Mouse (Mus musculus) forebrain, embryonic 14.5 days (tissue): ENCODE data around the gene St3gal4. TPM values are rescaled to one million over a fixed set of nuclear protein-coding genes. Genes with fewer than 3 reads are reported as not detected.

Experiments used
- ATAC-seq: fragments of 200-750 bp; cut with Nextera tagmentation; 2 replicates; pipeline ENCODE4 v1.8.0; 2017; ENCODE audit warnings: mild to moderate bottlenecking, moderate library complexity
- DNase-seq: peaks from one replicate; pipeline ENCODE4 v3.0.0-alpha.2; 2015; ENCODE audit warnings: low spot score
- H3K27ac ChIP-seq: fragments of 300-500 bp; sonication (generic); 2 replicates; pipeline ENCODE4 v1.5.1; 2014; ENCODE audit warnings: low read depth, mild to moderate bottlenecking, control low read depth, low read length, moderate library complexity
- H3K27me3 ChIP-seq: fragments of 300-500 bp; sonication (generic); replicated peaks from 2 replicates; pipeline ENCODE4 v1.6.1; 2014; ENCODE audit warnings: low read length, control low read depth, mixed read lengths; ENCODE audit not compliant: control insufficient read depth, insufficient read depth
- H3K36me3 ChIP-seq: fragments of 300-500 bp; sonication (generic); 2 replicates; pipeline ENCODE4 v1.6.1; 2014; ENCODE audit warnings: low read length, control low read depth; ENCODE audit not compliant: control insufficient read depth, insufficient read depth
- H3K4me1 ChIP-seq: fragments of 300-500 bp; sonication (generic); 2 replicates; pipeline ENCODE4 v1.6.1; 2014; ENCODE audit warnings: antibody characterized with exemption, low read length, control low read depth; ENCODE audit not compliant: control insufficient read depth, insufficient read depth
- H3K4me2 ChIP-seq: fragments of 300-500 bp; sonication (generic); 2 replicates; pipeline ENCODE4 v1.6.1; 2014; ENCODE audit warnings: mild to moderate bottlenecking, control low read depth, low read length
- H3K4me3 ChIP-seq: fragments of 300-500 bp; sonication (generic); 2 replicates; pipeline ENCODE4 v1.5.1; 2014; ENCODE audit warnings: low read depth, low read length, control low read depth
- H3K9ac ChIP-seq: fragments of 300-500 bp; sonication (generic); 2 replicates; pipeline ENCODE4 v1.6.1; 2014; ENCODE audit warnings: mild to moderate bottlenecking, low read length, control low read depth, moderate library complexity
- H3K9me3 ChIP-seq: fragments of 300-500 bp; sonication (generic); replicated peaks from 2 replicates; pipeline ENCODE4 v1.6.1; 2016; ENCODE audit warnings: low read length, control low read depth, mixed read lengths; ENCODE audit not compliant: control insufficient read depth
- WGBS: fragments of 180-500 bp; shearing (Covaris S2); extraction: QIAGEN DNeasy Blood & Tissue Kit; methylation state at CpG from one replicate; pipeline ENCODE4 v1.1.7; 2014; 5-methylcytosine and 5-hydroxymethylcytosine counted together
- polyA plus RNA-seq: library from polyadenylated mRNA; unstranded; fragments of >200 nt; fragmentation: Nextera tagmentation; extraction: Ambion mirVana; gene quantifications from 2 replicates; pipeline ENCODE4 v1.2.1, GENCODE M21; 2014

St3gal4 gene
- polyA plus RNA-seq, 1 experiment from 2014 or later = 10.1 TPM

GRCm38 (mm10) chr9:35123456-35123803, 4.4 kb upstream of the St3gal4 start:
- Histone ChIP-seq H3K9me3 (no peaks in the 10 kb centered on the region), H3K4me2 (no peak overlapping the region), H3K9ac (no peak overlapping the region), H3K27ac (no peak overlapping the region), H3K4me1 (no peaks in the 10 kb centered on the region), H3K4me3 (no peak overlapping the region), H3K36me3 (peaks cover 21% of the 10 kb centered on the region), H3K27me3 (no peaks in the 10 kb centered on the region)
- ATAC-seq = no peak
- WGBS = 60% methylated on average over 2 of the region's 2 CpGs
- no peak for DNase-seq

GRCm38 (mm10) chr9:35122551-35123266, 3.6 kb upstream of the St3gal4 start:
- WGBS = 89% methylated on average over 5 of the region's 5 CpGs
- Histone ChIP-seq H3K4me3 (no peak overlapping the region), H3K9ac (no peak overlapping the region), H3K9me3 (no peaks in the 10 kb centered on the region), H3K4me2 (no peak overlapping the region), H3K27ac (no peak overlapping the region), H3K4me1 (peaks cover under 1% of the 10 kb centered on the region), H3K36me3 (peaks cover 21% of the 10 kb centered on the region), H3K27me3 (no peaks in the 10 kb centered on the region)
- ATAC-seq (no peak), DNase-seq (no peak)

DNA sequence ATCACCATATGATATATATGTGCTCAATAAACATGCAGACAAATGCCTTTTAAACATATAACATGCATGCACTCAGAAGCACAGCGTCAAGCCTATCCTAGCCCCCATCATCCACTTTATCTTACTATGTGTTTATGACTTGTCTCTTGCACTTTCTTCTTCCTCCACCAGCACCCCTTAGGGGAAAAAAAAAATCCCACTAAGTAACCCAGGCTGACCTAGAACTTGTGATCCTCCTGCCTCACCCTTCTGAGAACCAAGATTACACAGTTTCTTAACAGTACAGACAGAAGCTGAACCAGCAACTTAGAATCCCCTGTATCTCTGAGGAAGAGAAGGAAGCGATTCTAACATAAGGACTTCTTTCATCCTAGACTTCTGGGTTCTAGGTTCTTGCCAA, 505 bp downstream of the St3gal4 start:
- no peaks in the 10 kb centered on the region for H3K9me3 ChIP-seq
- 95% methylated on average over 2 of the region's 2 CpGs for WGBS
- no peak overlapping the region for H3K27ac ChIP-seq
- H3K27me3 ChIP-seq = no peaks in the 10 kb centered on the region
- no peak for DNase-seq
- H3K9ac ChIP-seq = no peak overlapping the region
- H3K36me3 ChIP-seq = no peaks in the 10 kb centered on the region
- peaks cover 5% of the 10 kb centered on the region for H3K4me1 ChIP-seq
- no peak overlapping the region for H3K4me3 ChIP-seq
- no peak for ATAC-seq
- no peak overlapping the region for H3K4me2 ChIP-seq

DNA sequence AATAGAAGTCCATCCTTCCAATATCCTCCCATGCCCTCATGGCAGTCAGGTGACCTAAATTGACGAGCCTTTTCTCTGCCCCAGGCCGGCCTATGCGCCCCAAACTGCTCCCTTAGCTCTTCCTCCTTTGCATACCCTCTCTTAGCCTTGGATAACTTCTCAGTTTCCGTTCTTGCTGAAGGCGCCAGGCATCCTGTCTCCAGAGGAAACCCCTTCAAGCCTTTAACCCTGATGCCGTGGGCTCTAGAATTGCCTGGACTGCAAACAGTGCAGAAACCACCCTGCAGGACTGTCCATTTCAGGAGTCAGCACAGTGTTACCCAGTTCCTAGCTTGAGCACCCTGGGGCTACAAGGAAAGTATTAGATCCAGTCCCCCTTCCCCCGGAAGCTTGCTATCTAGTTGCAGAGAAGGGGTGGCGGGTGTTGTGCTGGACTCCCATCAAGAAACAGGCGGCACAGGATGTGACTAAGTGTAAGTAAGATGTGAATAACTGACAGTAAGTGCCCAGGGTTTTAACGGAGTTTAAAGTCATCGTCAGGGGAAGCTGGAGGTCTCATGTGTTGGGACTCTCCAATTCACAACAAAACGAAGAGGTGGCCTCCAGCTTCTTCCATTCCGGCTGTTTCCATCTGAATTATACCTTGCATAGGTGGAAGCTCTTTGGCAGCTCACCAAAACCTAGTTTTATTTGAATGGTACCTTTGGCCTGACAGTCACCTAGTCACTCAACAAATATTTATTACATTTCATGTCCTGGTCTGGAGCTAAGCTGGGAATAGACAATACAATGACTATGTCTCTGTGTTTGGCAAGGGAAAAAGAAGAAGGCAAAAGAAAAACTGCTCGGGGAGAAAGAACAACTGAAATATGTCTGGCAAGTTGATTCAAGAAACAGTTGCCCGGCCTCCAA, 1.4 kb downstream of the St3gal4 start:
- peak overlapping the region; percentile 79 for H3K9ac ChIP-seq
- 36% methylated on average over 15 of the region's 15 CpGs for WGBS
- peak overlapping the region; percentile 65 for H3K4me3 ChIP-seq
- DNase-seq = peak; percentile 24
- peak; percentile 7; the same call in 1 of the 2 replicates for ATAC-seq
- no peaks in the 10 kb centered on the region for H3K36me3 ChIP-seq
- no peaks in the 10 kb centered on the region for H3K27me3 ChIP-seq
- H3K27ac ChIP-seq = 0 out of 2 replicates have a peak overlapping the region, but pooled peaks have one; percentile 65
- H3K9me3 ChIP-seq = no peaks in the 10 kb centered on the region
- peak overlapping the region; percentile 79 for H3K4me2 ChIP-seq
- H3K4me1 ChIP-seq = peaks cover 5% of the 10 kb centered on the region

- no peaks in the 10 kb centered on the region for H3K36me3 ChIP-seq
- WGBS = under 1% methylated on average over 82 of the region's 84 CpGs
- H3K4me1 ChIP-seq = peaks cover 12% of the 10 kb centered on the region
- DNase-seq (peak; percentile 87), ATAC-seq (peak; percentile 92)
- peak overlapping the region; percentile 79 for H3K4me2 ChIP-seq
- H3K9me3 ChIP-seq = no peaks in the 10 kb centered on the region
- H3K9ac ChIP-seq = peak overlapping the region; percentile 79
- peak overlapping the region; percentile 65 for H3K4me3 ChIP-seq
- peak overlapping the region; percentile 65 for H3K27ac ChIP-seq
- H3K27me3 ChIP-seq = no peaks in the 10 kb centered on the region
Observed at GRCm38 (mm10) chr9:35116391-35117381, 2.4 kb downstream of the St3gal4 start.

GRCm38 (mm10) chr9:35115804-35116203, 3.3 kb downstream of the St3gal4 start:
- H3K27me3 ChIP-seq = no peaks in the 10 kb centered on the region
- peak overlapping the region; percentile 79 for H3K9ac ChIP-seq
- H3K27ac ChIP-seq = no peak overlapping the region
- H3K4me3 ChIP-seq = peak overlapping the region; percentile 65
- no peak for DNase-seq
- H3K9me3 ChIP-seq = no peaks in the 10 kb centered on the region
- H3K36me3 ChIP-seq = no peaks in the 10 kb centered on the region
- H3K4me1 ChIP-seq = peaks cover 15% of the 10 kb centered on the region
- H3K4me2 ChIP-seq = peak overlapping the region; percentile 79
- ATAC-seq = no peak
- WGBS = 51% methylated on average over 4 of the region's 4 CpGs

- 74% methylated on average over 4 of the region's 4 CpGs for WGBS
- H3K4me2 ChIP-seq = peak overlapping the region; percentile 79
- peaks cover 15% of the 10 kb centered on the region for H3K4me1 ChIP-seq
- H3K27me3 ChIP-seq = no peaks in the 10 kb centered on the region
- H3K9me3 ChIP-seq = no peaks in the 10 kb centered on the region
- H3K27ac ChIP-seq = no peak overlapping the region
- no peaks in the 10 kb centered on the region for H3K36me3 ChIP-seq
- H3K9ac ChIP-seq = no peak overlapping the region
- ATAC-seq (no peak), DNase-seq (no peak)
- H3K4me3 ChIP-seq = no peak overlapping the region
Observed at GRCm38 (mm10) chr9:35115299-35115698, 3.8 kb downstream of the St3gal4 start.

GRCm38 (mm10) chr9:35114234-35114633, 4.8 kb downstream of the St3gal4 start:
- Histone ChIP-seq H3K4me2 (no peak overlapping the region), H3K9me3 (no peaks in the 10 kb centered on the region), H3K9ac (no peak overlapping the region), H3K36me3 (no peaks in the 10 kb centered on the region), H3K4me1 (peaks cover 15% of the 10 kb centered on the region), H3K27me3 (no peaks in the 10 kb centered on the region), H3K27ac (no peak overlapping the region), H3K4me3 (no peak overlapping the region)
- DNase-seq = no peak
- no peak for ATAC-seq
- WGBS = 93% methylated on average over 3 of the region's 3 CpGs
